ENCODE assay signal across 8 mouse cellular contexts in genomic region chr10:7590234-7590689, GRCm38 (mm10). TPM values are rescaled to one million over a fixed set of nuclear protein-coding genes. Genes with fewer than 3 reads are reported as not detected.
DNase-seq lines count a peak whose midpoint lies in the region; ATAC-seq and TF ChIP-seq lines count a peak whose summit lies in the region.

No protein-coding gene starts in this region.

- no peaks in the 10 kb centered on the region for H3K9me3 ChIP-seq in heart, embryonic 12.5 days (replicated peaks)

- peak overlapping the region; percentile 100 for H3K4me2 ChIP-seq in heart, embryonic 12.5 days
- H3K4me2 ChIP-seq in myocyte (ENCODE audit: low read depth): peak overlapping the region; percentile 73

- no peak overlapping the region for H3K27ac ChIP-seq in heart, embryonic 12.5 days (ENCODE audit: poor library complexity, severe bottlenecking)

- TF ChIP-seq CTCF in C2C12 (IDR thresholded peaks at IDR 0.05; ENCODE audit: control insufficient read depth, insufficient read depth, insufficient read length): no peak

- WGBS in heart, embryonic 12.5 days: under 1% methylated on average over 54 of the region's 54 CpGs

- peak overlapping the region; percentile 72 for H3K9ac ChIP-seq in heart, embryonic 12.5 days

- H3ac ChIP-seq in C2C12 (ENCODE audit: control insufficient read depth, insufficient read length, low read depth) (peak overlapping the region; percentile 86), myocyte (ENCODE audit: control insufficient read depth, insufficient read length) (peak overlapping the region; percentile 30)

- no peaks in the 10 kb centered on the region for H3K36me3 ChIP-seq in heart, embryonic 12.5 days
- H3K36me3 ChIP-seq in C2C12 (ENCODE audit: control insufficient read depth, insufficient read depth): no peaks in the 10 kb centered on the region
- H3K36me3 ChIP-seq in myocyte (ENCODE audit: control insufficient read depth, insufficient read depth): no peaks in the 10 kb centered on the region

- H3K79me3 ChIP-seq in C2C12 (ENCODE audit: low read depth): no peaks in the 10 kb centered on the region

- peaks cover 7% of the 10 kb centered on the region for H3K4me1 ChIP-seq in heart, embryonic 12.5 days (replicated peaks)

- DNase-seq in heart, postnatal 14 days: no peak
- DNase-seq in brain, adult 2 months (ENCODE audit: low read depth, low spot score): peak; percentile 53
- DNase-seq in urinary bladder, adult 2 months (ENCODE audit: low spot score): no peak

- no peaks in the 10 kb centered on the region for H3K79me2 ChIP-seq in C2C12 (ENCODE audit: control insufficient read depth, insufficient read depth)
- H3K79me2 ChIP-seq in myocyte (ENCODE audit: control insufficient read depth, insufficient read depth): no peaks in the 10 kb centered on the region

- intact Hi-C loops in heart, postnatal 14 days (cut with DNase I): no loop called here

- peaks cover 25% of the 10 kb centered on the region for H3K27me3 ChIP-seq in heart, embryonic 12.5 days (replicated peaks)
- H3K27me3 ChIP-seq in C2C12 (ENCODE audit: control insufficient read depth, insufficient read depth, insufficient read length): no peaks in the 10 kb centered on the region
- no peaks in the 10 kb centered on the region for H3K27me3 ChIP-seq in myocyte (ENCODE audit: control insufficient read depth, insufficient read depth, insufficient read length)

- ATAC-seq in heart, embryonic 12.5 days (ENCODE audit: insufficient number of reproducible peaks, low FRiP score): no peak
- peak; percentile 5 for ATAC-seq in inflammation-experienced regulatory T-cells, adult 6 months
- no peak for ATAC-seq in erythroid progenitor cell, adult 5-6 weeks (replicated peaks; ENCODE audit: low FRiP score, poor library complexity, severe bottlenecking)

- peak overlapping the region; percentile 78 for H3K4me3 ChIP-seq in heart, embryonic 12.5 days
- H3K4me3 ChIP-seq in C2C12 (ENCODE audit: insufficient read depth, poor library complexity, severe bottlenecking) (peak overlapping the region; percentile 48), myocyte (peak overlapping the region; percentile 20)

- no peak for TF ChIP-seq POLR2A in myocyte (IDR thresholded peaks at IDR 0.05; ENCODE audit: insufficient read length, low read depth)

TF ChIP-seq in C2C12, 6 proteins besides CTCF, POLR2A, EP300 and RAD21:
- no peak for TF ChIP-seq CEBPB (IDR thresholded peaks at IDR 0.05; ENCODE audit: low read depth)
- no peak for TF ChIP-seq FOSL1 (IDR thresholded peaks at IDR 0.05; ENCODE audit: insufficient read depth, low read length, poor library complexity, severe bottlenecking)
- no peak for TF ChIP-seq MAX (IDR thresholded peaks at IDR 0.05)
- TF ChIP-seq USF1 (IDR thresholded peaks at IDR 0.05; ENCODE audit: low read depth): no peak
- no peak for TF ChIP-seq MYOD1 (IDR thresholded peaks at IDR 0.05; ENCODE audit: control insufficient read depth, insufficient read length, low read depth)
- TF ChIP-seq MYOG (IDR thresholded peaks at IDR 0.05; ENCODE audit: control insufficient read depth, extremely low read depth, insufficient read length): no peak

TF ChIP-seq in myocyte, 11 proteins besides CTCF, POLR2A, EP300 and RAD21:
- TF ChIP-seq REST (IDR thresholded peaks at IDR 0.05; ENCODE audit: insufficient read depth, insufficient read length) (no peak), CEBPB (IDR thresholded peaks at IDR 0.05; ENCODE audit: insufficient read depth, poor library complexity, severe bottlenecking) (no peak), TCF12 (IDR thresholded peaks at IDR 0.05; ENCODE audit: insufficient read depth, poor library complexity, severe bottlenecking) (no peak), E2F4 (IDR thresholded peaks at IDR 0.05; ENCODE audit: insufficient read depth) (no peak), TCF3 (IDR thresholded peaks at IDR 0.05; ENCODE audit: insufficient read length, low read depth) (no peak), MYOD1 (IDR thresholded peaks at IDR 0.05; ENCODE audit: control insufficient read depth in 1 of 3, insufficient read length in 2 of 3, low read depth in 2 of 3) (peak in 1 of 3 experiments; percentile 0), MYOG (IDR thresholded peaks at IDR 0.05; ENCODE audit: control insufficient read depth in 1 of 3, insufficient read depth in 1 of 3, insufficient read length in 2 of 3, low read depth in 2 of 3) (peak in 1 of 3 experiments; percentile 38), SRF (IDR thresholded peaks at IDR 0.05; ENCODE audit: control insufficient read depth, insufficient read length, low read depth) (no peak), MAX (IDR thresholded peaks at IDR 0.05; ENCODE audit: low read depth) (no peak)

RNA-seq across cellular contexts. Expression of gene Lrp11, which starts 0.7 kb away (rescaled TPM):
- 3.2 and 3.9 TPM in 2 replicates for polyA plus RNA-seq in heart, embryonic 12.5 days (2016; fragmentation: Nextera tagmentation; extraction: Ambion mirVana)
- total RNA-seq in heart, postnatal 14 days (2021): 1 to 10 TPM; 2.1 TPM
- polyA plus RNA-seq in C2C12 (2012; fragmentation: generic; extraction: Trizol) (7.9 TPM), myocyte (2012; fragmentation: generic; extraction: Trizol) (4.8 TPM)
- polyA plus RNA-seq in inflammation-experienced regulatory T-cells, adult 6 months (2017; shearing (Covaris generic)): not detected
- not detected in 2 replicates for total RNA-seq in erythroid progenitor cell, adult 5-6 weeks (2015; ENCODE audit: low replicate concordance)
- total RNA-seq in erythroid progenitor cell, adult 5-6 weeks (2017; ENCODE audit: low replicate concordance): not detected in 2 replicates
- polyA plus RNA-seq in urinary bladder, adult 2 months (2012; rRNA removed): 2.7 and 3.2 TPM in 2 replicates

Comparison
In these comparisons a context has a peak if more than half of its experiments do, and no peak if none do; other contexts are left out.
1. H3K4me3 ChIP-seq: peak in every context shown above with its lines; median percentile 78 in heart, embryonic 12.5 days; 48 in C2C12; 20 in myocyte.